Mouse (Mus musculus) spleen, embryonic (tissue): ENCODE measurements at regions not wholly inside any gene's neighbourhood (a gene's known extent, or its start where the extent isn't known, plus 50 kb on each side); places are given as distances from the start of the nearest gene placed in this dataset.
"Not testable (repeated sequence)": the region's sequence is repeated elsewhere in the genome, so short reads cannot be mapped to it uniquely, and the experiment has no call there.

ENCODE experiments used
- CTCF ChIA-PET: fragments of 350-600 bp; sonication (Branson Sonifier 250); formaldehyde crosslinking; loops from one replicate; lab custom pipeline; 2022; lab: Charles Lee

GRCm38 (mm10) chr1:185939914-185940313 is 177.2 kb downstream of the Lyplal1 start:
- CTCF ChIA-PET = no interaction called here

- CTCF ChIA-PET = no interaction called here
These were observed 176.6 kb downstream of the Lyplal1 start for GRCm38 (mm10) chr1:185940511-185940910.

- CTCF ChIA-PET = no interaction called here
These were observed 165.9 kb downstream of the Lyplal1 start for GRCm38 (mm10) chr1:185951163-185951562.

GRCm38 (mm10) chr1:185955821-185956220 is 161.3 kb downstream of the Lyplal1 start:
- CTCF ChIA-PET = not testable (repeated sequence)

- CTCF ChIA-PET = no interaction called here
These were observed 159.6 kb downstream of the Lyplal1 start for GRCm38 (mm10) chr1:185957557-185957956.

GRCm38 (mm10) chr1:185958276-185958675 is 158.8 kb downstream of the Lyplal1 start:
- CTCF ChIA-PET = no interaction called here

- CTCF ChIA-PET = no interaction called here
These were observed 154.5 kb downstream of the Lyplal1 start for GRCm38 (mm10) chr1:185962606-185963005.

- CTCF ChIA-PET = no interaction called here
These were observed 153.3 kb downstream of the Lyplal1 start for GRCm38 (mm10) chr1:185963773-185964172.

- CTCF ChIA-PET = no interaction called here
These were observed 152.7 kb downstream of the Lyplal1 start for GRCm38 (mm10) chr1:185964426-185964825.

GRCm38 (mm10) chr1:185967227-185967626 is 149.9 kb downstream of the Lyplal1 start:
- CTCF ChIA-PET = no interaction called here

GRCm38 (mm10) chr1:185967816-185968215 is 149.3 kb downstream of the Lyplal1 start:
- CTCF ChIA-PET = no interaction called here

GRCm38 (mm10) chr1:185968642-185969041 is 148.5 kb downstream of the Lyplal1 start:
- CTCF ChIA-PET = no interaction called here

GRCm38 (mm10) chr1:185969231-185969630 is 147.9 kb downstream of the Lyplal1 start:
- CTCF ChIA-PET = no interaction called here

- CTCF ChIA-PET = no interaction called here
These were observed 140.0 kb downstream of the Lyplal1 start for GRCm38 (mm10) chr1:185977075-185977474.

GRCm38 (mm10) chr1:185989432-185989831 is 127.7 kb downstream of the Lyplal1 start:
- CTCF ChIA-PET = no interaction called here

GRCm38 (mm10) chr1:186000066-186000465 is 117.0 kb downstream of the Lyplal1 start:
- CTCF ChIA-PET = not testable (repeated sequence)

GRCm38 (mm10) chr1:186013413-186013812 is 103.7 kb downstream of the Lyplal1 start:
- CTCF ChIA-PET = no interaction called here

GRCm38 (mm10) chr1:186014166-186014565 is 102.9 kb downstream of the Lyplal1 start:
- CTCF ChIA-PET = no interaction called here

- CTCF ChIA-PET = no interaction called here
These were observed 101.1 kb downstream of the Lyplal1 start for GRCm38 (mm10) chr1:186015831-186016561.

- CTCF ChIA-PET = no interaction called here
These were observed 99.6 kb downstream of the Lyplal1 start for GRCm38 (mm10) chr1:186017547-186017946.

- CTCF ChIA-PET = interaction anchor here (0.7 kb wide), 1 partner anchor 1019 kb away, joined by 3 read pairs; no protein-coding TSS in a partner anchor
These were observed 97.6 kb downstream of the Lyplal1 start for GRCm38 (mm10) chr1:186019511-186019910.

- CTCF ChIA-PET = no interaction called here
These were observed 85.2 kb downstream of the Lyplal1 start for GRCm38 (mm10) chr1:186031951-186032350.

- CTCF ChIA-PET = no interaction called here
These were observed 82.7 kb downstream of the Lyplal1 start for GRCm38 (mm10) chr1:186034443-186034842.
